Mouse (Mus musculus): Measurements from ENCODE around the gene Gm20695. TPM values are rescaled to one million over a fixed set of nuclear protein-coding genes. Genes with fewer than 3 reads are reported as not detected.
A peak's percentile ranks its signal among the peaks of the same experiment; 100 is the strongest.

Gm20695 gene
- polyA plus RNA-seq, 1 experiment from 2014 or later = 1.3 TPM

- no peaks in the 10 kb centered on the region for H3K4me1 ChIP-seq
- ATAC-seq (ENCODE audit: insufficient read depth, low FRiP score, low read depth) = no peak
- H3K4me3 ChIP-seq (replicated peaks) = no peak overlapping the region
- no peaks in the 10 kb centered on the region for H3K9me3 ChIP-seq
- 83% methylated on average over 1 of the region's 1 CpGs for WGBS
- no peaks in the 10 kb centered on the region for H3K36me3 ChIP-seq
- H3K27ac ChIP-seq = no peak overlapping the region
- H3K4me2 ChIP-seq = no peak overlapping the region
- no peak overlapping the region for H3K9ac ChIP-seq
- no peaks in the 10 kb centered on the region for H3K27me3 ChIP-seq (replicated peaks)
Observed at GRCm38 (mm10) chr16:3855776-3856175, 28.7 kb upstream of the Gm20695 start.

GRCm38 (mm10) chr16:3859254-3859653, 25.2 kb upstream of the Gm20695 start:
- ATAC-seq (ENCODE audit: insufficient read depth, low FRiP score, low read depth) = no peak
- no peak overlapping the region for H3K9ac ChIP-seq
- no peak overlapping the region for H3K4me2 ChIP-seq
- H3K9me3 ChIP-seq = no peaks in the 10 kb centered on the region
- H3K27me3 ChIP-seq (replicated peaks) = no peaks in the 10 kb centered on the region
- no peak overlapping the region for H3K27ac ChIP-seq
- no peaks in the 10 kb centered on the region for H3K4me1 ChIP-seq
- no peak overlapping the region for H3K4me3 ChIP-seq (replicated peaks)
- WGBS = 87% methylated on average over 4 of the region's 4 CpGs
- peaks cover 6% of the 10 kb centered on the region; the same call in 1 of the 2 replicates for H3K36me3 ChIP-seq

- Histone ChIP-seq H3K27ac (peak overlapping the region; percentile 65; the same call in 1 of the 2 replicates), H3K4me2 (peak overlapping the region; percentile 88), H3K9me3 (no peaks in the 10 kb centered on the region), H3K27me3 (replicated peaks) (no peaks in the 10 kb centered on the region), H3K4me1 (0 out of 2 replicates have a peak, but pooled peaks cover 6% of the 10 kb centered on the region), H3K9ac (peak overlapping the region; percentile 52; the same call in 1 of the 2 replicates), H3K36me3 (0 out of 2 replicates have a peak, but pooled peaks cover 6% of the 10 kb centered on the region), H3K4me3 (replicated peaks) (peak overlapping the region; percentile 64)
- WGBS = 2% methylated on average over 16 of the region's 16 CpGs
- peak; percentile 16 for ATAC-seq (ENCODE audit: insufficient read depth, low FRiP score, low read depth)
Observed at GRCm38 (mm10) chr16:3871815-3872214, 12.6 kb upstream of the Gm20695 start.

- Histone ChIP-seq H3K9ac (peak within 1 kb of the TSS; percentile 52; the same call in 1 of the 2 replicates), H3K27ac (peak within 1 kb of the TSS; percentile 70), H3K4me3 (replicated peaks) (peak within 1 kb of the TSS; percentile 64), H3K27me3 (replicated peaks) (no peaks in the 10 kb centered on the region), H3K4me2 (peak within 1 kb of the TSS; percentile 88), H3K36me3 (0 out of 2 replicates have a peak, but pooled peaks cover 8% of the 10 kb centered on the region), H3K9me3 (no peaks in the 10 kb centered on the region), H3K4me1 (0 out of 2 replicates have a peak, but pooled peaks cover 6% of the 10 kb centered on the region)
- 3% methylated on average over 47 of the region's 47 CpGs for WGBS
- ATAC-seq (ENCODE audit: insufficient read depth, low FRiP score, low read depth) = peak; percentile 99
Observed at GRCm38 (mm10) chr16:3872216-3873047, 12.0 kb upstream of the Gm20695 start, which contains the start of gene Naa60. Gene Naa60 (plus strand): TSS chr16:3872375.

- Histone ChIP-seq H3K9me3 (no peaks in the 10 kb centered on the region), H3K9ac (no peak overlapping the region), H3K4me2 (no peak overlapping the region), H3K4me3 (replicated peaks) (no peak overlapping the region), H3K27ac (no peak overlapping the region), H3K27me3 (replicated peaks) (no peaks in the 10 kb centered on the region), H3K36me3 (0 out of 2 replicates have a peak, but pooled peaks cover 8% of the 10 kb centered on the region), H3K4me1 (0 out of 2 replicates have a peak, but pooled peaks cover 6% of the 10 kb centered on the region)
- WGBS = 93% methylated on average over 4 of the region's 4 CpGs
- ATAC-seq (ENCODE audit: insufficient read depth, low FRiP score, low read depth) = no peak
Observed at GRCm38 (mm10) chr16:3876346-3876745, 8.1 kb upstream of the Gm20695 start.

GRCm38 (mm10) chr16:3885065-3885670, 720 bp downstream of the Gm20695 start:
- Histone ChIP-seq H3K4me3 (replicated peaks) (peak overlapping the region; percentile 94), H3K9ac (peak overlapping the region; percentile 95), H3K9me3 (no peaks in the 10 kb centered on the region), H3K4me2 (peak overlapping the region; percentile 76), H3K4me1 (peaks cover 11% of the 10 kb centered on the region), H3K27ac (peak overlapping the region; percentile 94), H3K36me3 (no peaks in the 10 kb centered on the region), H3K27me3 (replicated peaks) (no peaks in the 10 kb centered on the region)
- WGBS = 4% methylated on average over 10 of the region's 10 CpGs
- ATAC-seq (ENCODE audit: insufficient read depth, low FRiP score, low read depth) = no peak

GRCm38 (mm10) chr16:3891621-3892295, 7.3 kb downstream of the Gm20695 start:
- 92% methylated on average over 14 of the region's 14 CpGs for WGBS
- no peaks in the 10 kb centered on the region for H3K36me3 ChIP-seq
- no peak for ATAC-seq (ENCODE audit: insufficient read depth, low FRiP score, low read depth)
- H3K9ac ChIP-seq = no peak overlapping the region
- H3K4me3 ChIP-seq (replicated peaks) = no peak overlapping the region
- no peaks in the 10 kb centered on the region for H3K4me1 ChIP-seq
- no peaks in the 10 kb centered on the region for H3K9me3 ChIP-seq
- H3K27me3 ChIP-seq (replicated peaks) = no peaks in the 10 kb centered on the region
- H3K27ac ChIP-seq = no peak overlapping the region
- no peak overlapping the region for H3K4me2 ChIP-seq

GRCm38 (mm10) chr16:3893739-3894138, 9.3 kb downstream of the Gm20695 start:
- H3K9me3 ChIP-seq = no peaks in the 10 kb centered on the region
- 0 out of 2 replicates have a peak overlapping the region, but pooled peaks have one; percentile 16 for H3K27ac ChIP-seq
- no peak overlapping the region; the same call in 1 of the 2 replicates for H3K4me2 ChIP-seq
- WGBS = 52% methylated on average over 3 of the region's 3 CpGs
- H3K36me3 ChIP-seq = peaks cover 13% of the 10 kb centered on the region
- no peak overlapping the region for H3K4me3 ChIP-seq (replicated peaks)
- no peaks in the 10 kb centered on the region for H3K4me1 ChIP-seq
- no peak overlapping the region for H3K9ac ChIP-seq
- ATAC-seq (ENCODE audit: insufficient read depth, low FRiP score, low read depth) = no peak
- H3K27me3 ChIP-seq (replicated peaks) = no peaks in the 10 kb centered on the region

- ATAC-seq (ENCODE audit: insufficient read depth, low FRiP score, low read depth) = peak; percentile 43; the same call in 1 of the 2 replicates
- Histone ChIP-seq H3K4me1 (no peaks in the 10 kb centered on the region), H3K27ac (peak overlapping the region; percentile 33; the same call in 1 of the 2 replicates), H3K9me3 (no peaks in the 10 kb centered on the region), H3K9ac (no peak overlapping the region), H3K27me3 (replicated peaks) (no peaks in the 10 kb centered on the region), H3K36me3 (peaks cover 24% of the 10 kb centered on the region), H3K4me2 (no peak overlapping the region), H3K4me3 (replicated peaks) (no peak overlapping the region)
- 64% methylated on average over 9 of the region's 9 CpGs for WGBS
Observed at GRCm38 (mm10) chr16:3895173-3895792, 10.8 kb downstream of the Gm20695 start.

GRCm38 (mm10) chr16:3896046-3896445, 11.6 kb downstream of the Gm20695 start:
- no peak overlapping the region for H3K9ac ChIP-seq
- no peak overlapping the region for H3K27ac ChIP-seq
- no peak for ATAC-seq (ENCODE audit: insufficient read depth, low FRiP score, low read depth)
- H3K4me1 ChIP-seq = no peaks in the 10 kb centered on the region
- WGBS = 85% methylated on average over 6 of the region's 6 CpGs
- H3K4me2 ChIP-seq = no peak overlapping the region
- no peaks in the 10 kb centered on the region for H3K9me3 ChIP-seq
- H3K27me3 ChIP-seq (replicated peaks) = no peaks in the 10 kb centered on the region
- H3K4me3 ChIP-seq (replicated peaks) = no peak overlapping the region
- peaks cover 32% of the 10 kb centered on the region for H3K36me3 ChIP-seq

GRCm38 (mm10) chr16:3896553-3896952, 12.1 kb downstream of the Gm20695 start:
- Histone ChIP-seq H3K27me3 (replicated peaks) (no peaks in the 10 kb centered on the region), H3K4me2 (no peak overlapping the region), H3K9me3 (no peaks in the 10 kb centered on the region), H3K36me3 (peaks cover 36% of the 10 kb centered on the region), H3K4me1 (no peaks in the 10 kb centered on the region), H3K9ac (no peak overlapping the region), H3K27ac (no peak overlapping the region), H3K4me3 (replicated peaks) (no peak overlapping the region)
- no peak for ATAC-seq (ENCODE audit: insufficient read depth, low FRiP score, low read depth)
- WGBS = 97% methylated on average over 1 of the region's 1 CpGs
